Mouse (Mus musculus) cerebellum, adult 2 months (tissue): ENCODE measurements around the gene Plcb1.

Experiments
- CTCF ChIP-seq: fragments of 200-500 bp; IDR thresholded peaks from 2 replicates; pipeline ENCODE4 v1.5.1; 2011; ENCODE audit warnings: low read depth, mild to moderate bottlenecking, control low read depth, low read length, moderate library complexity, borderline replicate concordance; ENCODE audit not compliant: insufficient read depth
- POLR2A ChIP-seq: fragments of 200-500 bp; IDR thresholded peaks from 2 replicates; pipeline ENCODE4 v1.6.1; 2011; ENCODE audit warnings: low read length, control low read depth, borderline replicate concordance; ENCODE audit not compliant: insufficient read depth

DNA sequence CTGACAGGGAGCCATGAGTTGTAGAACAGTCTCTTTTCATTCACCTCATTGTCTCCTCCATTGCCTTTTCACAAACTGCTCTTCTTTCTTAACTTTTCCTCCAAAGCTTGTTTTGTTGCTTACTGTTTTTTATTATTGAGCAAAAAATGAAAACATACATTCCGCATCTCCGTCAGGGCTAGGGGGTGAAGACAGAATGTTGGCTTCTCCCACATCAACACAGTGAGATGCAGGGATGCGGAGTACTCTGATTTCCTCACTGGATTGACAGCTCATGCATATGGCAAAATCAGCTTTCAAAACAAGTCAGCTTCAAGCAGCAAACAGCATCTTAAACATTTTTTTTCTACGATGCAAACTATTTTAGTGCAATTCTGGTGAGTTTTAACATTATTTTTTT lies 108.9 kb downstream of the Plcb1 start:
- TF ChIP-seq CTCF = no peak
- no peak for TF ChIP-seq POLR2A
